Mouse (Mus musculus) embryonic facial prominence, embryonic 12.5 days (tissue): ENCODE results near the gene Ttc1. TPM values are rescaled to one million over a fixed set of nuclear protein-coding genes. Genes with fewer than 3 reads are reported as not detected.

Experiments
- ATAC-seq: fragments of 200-750 bp; cut with Nextera tagmentation; 2 replicates; pipeline ENCODE4 v1.8.0; 2017; ENCODE audit not compliant: insufficient number of reproducible peaks, insufficient read depth, low FRiP score, low TSS enrichment
- H3K27ac ChIP-seq: fragments of 300-500 bp; sonication (generic); 2 replicates; pipeline ENCODE4 v1.5.1; 2016; ENCODE audit warnings: mild to moderate bottlenecking
- H3K27me3 ChIP-seq: fragments of 300-500 bp; sonication (generic); 2 replicates; pipeline ENCODE4 v1.6.1; 2016; ENCODE audit warnings: mild to moderate bottlenecking, moderate library complexity
- H3K36me3 ChIP-seq: fragments of 300-500 bp; sonication (generic); 2 replicates; pipeline ENCODE4 v1.6.1; 2016; ENCODE audit warnings: mild to moderate bottlenecking
- H3K4me1 ChIP-seq: fragments of 300-500 bp; sonication (generic); 2 replicates; pipeline ENCODE4 v1.6.1; 2016
- H3K4me2 ChIP-seq: fragments of 300-500 bp; sonication (generic); replicated peaks from 2 replicates; pipeline ENCODE4 v1.6.1; 2016; ENCODE audit warnings: mild to moderate bottlenecking, moderate library complexity
- H3K4me3 ChIP-seq: fragments of 300-500 bp; sonication (generic); 2 replicates; pipeline ENCODE4 v1.5.1; 2016; ENCODE audit warnings: mild to moderate bottlenecking
- H3K9ac ChIP-seq: fragments of 300-500 bp; sonication (generic); 2 replicates; pipeline ENCODE4 v1.6.1; 2016; ENCODE audit warnings: mild to moderate bottlenecking, moderate library complexity
- H3K9me3 ChIP-seq: fragments of 300-500 bp; sonication (generic); 2 replicates; pipeline ENCODE4 v1.6.1; 2016; ENCODE audit warnings: mild to moderate bottlenecking, moderate library complexity
- WGBS: fragments of 180-500 bp; shearing (Covaris S2); methylation state at CpG from one replicate; pipeline ENCODE4 v1.1.7; 2016; 5-methylcytosine and 5-hydroxymethylcytosine counted together
- polyA plus RNA-seq: library from polyadenylated mRNA; unstranded; fragments of >200 nt; fragmentation: Nextera tagmentation; extraction: Ambion mirVana; gene quantifications from 2 replicates; pipeline ENCODE4 v1.2.1, GENCODE M21; 2016

Ttc1 gene
- polyA plus RNA-seq, 1 experiment from 2014 or later = 74.2 TPM

- Histone ChIP-seq H3K9me3 (no peaks in the 10 kb centered on the region), H3K4me1 (no peaks in the 10 kb centered on the region), H3K27me3 (no peaks in the 10 kb centered on the region), H3K4me2 (no peak overlapping the region), H3K27ac (no peak overlapping the region), H3K4me3 (no peak overlapping the region), H3K36me3 (peaks cover 29% of the 10 kb centered on the region), H3K9ac (no peak overlapping the region)
- no peak for ATAC-seq
- 88% methylated on average over 3 of the region's 3 CpGs for WGBS
Measured at GRCm38 (mm10) chr11:43700291-43700690, 47.5 kb downstream of the Ttc1 start.

GRCm38 (mm10) chr11:43698621-43699020 lies 49.2 kb downstream of the Ttc1 start:
- Histone ChIP-seq H3K27ac (no peak overlapping the region), H3K4me3 (no peak overlapping the region), H3K27me3 (no peaks in the 10 kb centered on the region), H3K9me3 (no peaks in the 10 kb centered on the region), H3K4me2 (no peak overlapping the region), H3K9ac (no peak overlapping the region), H3K36me3 (peaks cover 25% of the 10 kb centered on the region), H3K4me1 (no peaks in the 10 kb centered on the region)
- WGBS = 77% methylated on average over 5 of the region's 5 CpGs
- no peak for ATAC-seq

DNA sequence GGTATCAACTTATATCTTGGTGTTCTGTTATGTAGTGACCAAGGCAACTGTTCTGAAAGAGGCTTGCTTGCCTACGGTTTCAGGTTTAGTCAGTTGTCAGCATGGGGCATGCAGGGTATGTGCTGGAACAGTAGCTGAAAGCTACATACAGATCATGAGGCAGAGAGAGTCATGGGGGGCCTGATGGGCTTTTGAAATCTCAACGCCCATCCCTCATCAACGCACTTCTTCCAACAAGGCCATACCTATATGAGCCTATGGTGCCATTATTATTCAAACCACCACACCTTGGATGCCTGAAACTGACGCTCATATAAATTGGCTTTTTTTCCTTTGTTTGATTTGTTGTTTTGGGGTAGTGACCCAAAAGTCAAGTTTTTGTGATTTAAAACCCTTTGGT lies 51.2 kb downstream of the Ttc1 start:
- Histone ChIP-seq H3K36me3 (peaks cover 43% of the 10 kb centered on the region), H3K9ac (no peak overlapping the region), H3K27ac (no peak overlapping the region), H3K27me3 (no peaks in the 10 kb centered on the region), H3K4me1 (no peaks in the 10 kb centered on the region), H3K9me3 (no peaks in the 10 kb centered on the region), H3K4me3 (no peak overlapping the region), H3K4me2 (no peak overlapping the region)
- WGBS = 86% methylated on average over 4 of the region's 4 CpGs
- ATAC-seq = no peak

DNA sequence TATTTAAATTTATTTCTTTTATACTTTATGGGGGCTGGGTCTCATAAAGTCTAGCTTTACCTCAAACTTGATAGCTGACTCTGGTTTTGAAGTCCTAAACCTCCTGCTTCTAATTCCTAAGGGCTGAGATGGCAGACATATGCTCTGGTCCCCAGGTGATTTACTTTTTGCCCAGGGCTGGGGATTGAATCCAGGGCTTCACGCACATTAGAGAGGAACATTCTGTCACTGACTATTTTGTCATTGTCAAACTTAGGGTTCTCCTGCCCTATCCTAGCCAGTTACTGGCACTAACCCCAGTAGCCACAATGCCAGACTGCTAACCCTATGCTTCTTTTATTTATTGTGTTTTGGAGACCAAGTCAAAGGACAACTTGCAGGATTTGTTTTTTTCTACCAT lies 59.0 kb downstream of the Ttc1 start:
- Histone ChIP-seq H3K27ac (no peak overlapping the region), H3K36me3 (peaks cover 33% of the 10 kb centered on the region), H3K4me2 (no peak overlapping the region), H3K4me3 (no peak overlapping the region), H3K4me1 (no peaks in the 10 kb centered on the region), H3K9me3 (no peaks in the 10 kb centered on the region), H3K9ac (no peak overlapping the region), H3K27me3 (no peaks in the 10 kb centered on the region)
- ATAC-seq = no peak
- 87% methylated on average over 1 of the region's 1 CpGs for WGBS

GRCm38 (mm10) chr11:43682415-43683217 lies 65.2 kb downstream of the Ttc1 start:
- H3K4me2 ChIP-seq = peak overlapping the region; percentile 77
- peaks cover 9% of the 10 kb centered on the region for H3K4me1 ChIP-seq
- ATAC-seq = peak; percentile 17; the same call in 1 of the 2 replicates
- H3K9ac ChIP-seq = peak overlapping the region; percentile 96
- peak overlapping the region; percentile 94 for H3K27ac ChIP-seq
- H3K4me3 ChIP-seq = peak overlapping the region; percentile 93
- H3K27me3 ChIP-seq = no peaks in the 10 kb centered on the region
- no peaks in the 10 kb centered on the region for H3K9me3 ChIP-seq
- WGBS = under 1% methylated on average over 61 of the region's 72 CpGs
- H3K36me3 ChIP-seq = no peaks in the 10 kb centered on the region

- Histone ChIP-seq H3K36me3 (no peaks in the 10 kb centered on the region), H3K4me3 (peak within 1 kb of the TSS; percentile 93), H3K4me1 (peaks cover 9% of the 10 kb centered on the region), H3K9ac (peak within 1 kb of the TSS; percentile 96), H3K27me3 (no peaks in the 10 kb centered on the region), H3K9me3 (no peaks in the 10 kb centered on the region), H3K4me2 (peak within 1 kb of the TSS; percentile 77), H3K27ac (peak within 1 kb of the TSS; percentile 94)
- ATAC-seq = peak; percentile 99
- WGBS = under 1% methylated on average over 80 of the region's 87 CpGs
Measured at GRCm38 (mm10) chr11:43681472-43682414, 66.1 kb downstream of the Ttc1 start, which contains the start of gene Pwwp2a. Gene Pwwp2a, plus strand, starts transcription at chr11:43681998.

Other genes with a start within 250 kb of the Ttc1 start
- gene Ccnjl, start 219.2 kb downstream of the Ttc1 start, polyA plus RNA-seq = 22.7 and 23.6 TPM in 2 replicates
- 5.6 and 5.9 TPM in 2 replicates for gene 4933415A04Rik, start 161.0 kb downstream of the Ttc1 start, polyA plus RNA-seq
- not detected in 2 replicates for gene Fabp6, start 146.5 kb downstream of the Ttc1 start, polyA plus RNA-seq
- gene Pwwp2a, start 66.0 kb downstream of the Ttc1 start, polyA plus RNA-seq = 43.0 and 45.7 TPM in 2 replicates
- 1.4 and 1.8 TPM in 2 replicates for gene Adra1b, start 153.2 kb upstream of the Ttc1 start, polyA plus RNA-seq